Mouse (Mus musculus): Measurements from ENCODE around the gene Chchd5.

Gene Chchd5

DNA sequence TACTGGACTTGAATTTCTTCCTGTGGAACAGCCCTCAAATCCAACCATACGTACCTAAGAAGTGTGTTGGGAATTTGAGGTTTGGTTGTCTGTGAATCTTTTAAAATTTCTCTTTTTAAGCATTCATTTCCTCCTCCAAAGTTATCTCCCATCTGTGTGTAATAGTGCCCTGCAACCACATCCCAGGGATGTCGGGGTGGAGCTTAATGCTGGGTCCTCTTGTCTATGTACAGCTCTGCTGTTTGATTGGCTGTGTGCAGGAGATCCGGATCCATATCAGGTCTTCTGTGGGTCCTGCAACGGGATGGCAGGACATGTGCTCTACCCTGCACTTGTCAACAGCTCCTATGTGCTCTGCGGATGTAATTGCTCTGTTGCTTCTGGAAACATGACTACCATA lies 35.3 kb downstream of the Chchd5 start:
- DNase-seq = no peak

DNA sequence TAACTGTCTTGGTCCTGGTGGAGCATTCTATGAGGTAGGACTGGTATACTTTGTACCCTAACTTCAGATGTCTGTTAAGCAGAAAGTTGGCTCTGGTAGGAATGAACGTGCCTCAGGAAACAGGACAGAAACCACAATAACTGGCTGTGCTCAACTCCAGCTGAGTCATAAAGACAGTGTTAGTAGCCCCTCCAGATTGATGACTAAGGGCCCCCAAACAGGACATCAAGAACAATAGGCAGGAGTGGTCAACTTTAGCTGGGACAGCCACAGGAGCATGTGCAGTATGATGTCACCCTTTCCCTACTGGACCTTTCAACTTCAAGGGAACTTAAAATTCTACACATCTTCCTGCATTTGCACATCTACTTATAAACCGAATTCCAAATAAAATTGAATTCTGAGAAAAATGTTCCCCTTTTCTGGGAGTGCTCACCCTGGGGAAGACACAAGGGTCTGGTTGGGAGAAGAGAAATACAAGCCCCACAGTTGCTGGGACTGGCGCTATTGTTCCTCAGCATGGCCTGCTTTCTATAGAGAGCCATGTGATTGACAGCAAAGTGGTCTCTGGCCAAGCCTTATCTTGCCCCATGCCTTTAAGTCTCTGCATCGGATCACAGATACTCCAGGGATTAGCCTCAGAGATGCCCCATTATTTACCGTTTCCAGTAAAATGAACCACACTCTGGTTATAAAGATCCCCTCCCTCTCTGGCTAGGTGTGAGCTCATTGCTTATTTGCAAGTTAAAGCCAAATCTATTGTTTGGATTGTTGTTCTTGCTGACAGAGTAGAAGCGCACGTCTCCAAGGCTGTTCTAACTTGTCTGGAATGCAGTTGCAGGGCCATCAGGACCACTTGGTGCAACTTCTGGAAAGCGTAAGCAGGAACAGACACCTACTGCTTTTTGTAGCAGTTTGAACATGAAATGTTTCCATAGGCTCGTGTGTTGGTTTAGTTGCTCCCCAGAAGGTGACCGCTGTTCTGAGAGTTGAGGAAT lies 37.3 kb downstream of the Chchd5 start:
- no peak for DNase-seq

DNA sequence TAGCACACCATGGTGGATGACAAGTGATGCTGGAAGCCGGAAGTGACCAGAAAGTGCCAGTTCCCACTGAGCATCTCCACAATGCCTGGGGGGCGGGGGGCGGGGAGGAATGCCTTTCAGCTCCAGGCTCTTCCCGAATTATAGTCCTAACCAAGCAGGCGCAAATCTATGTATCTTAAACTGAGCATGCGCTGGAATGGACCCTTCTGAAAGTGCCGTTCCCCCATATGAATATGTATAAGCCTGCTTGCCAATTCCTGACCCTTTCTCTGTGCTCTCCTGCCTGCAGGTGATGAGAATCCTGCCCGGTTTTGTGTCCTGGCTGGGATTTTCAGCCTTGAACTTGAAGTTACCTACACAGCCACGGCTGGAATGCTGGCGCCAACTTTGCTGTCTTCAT lies 43.9 kb downstream of the Chchd5 start:
- DNase-seq = no peak

DNA sequence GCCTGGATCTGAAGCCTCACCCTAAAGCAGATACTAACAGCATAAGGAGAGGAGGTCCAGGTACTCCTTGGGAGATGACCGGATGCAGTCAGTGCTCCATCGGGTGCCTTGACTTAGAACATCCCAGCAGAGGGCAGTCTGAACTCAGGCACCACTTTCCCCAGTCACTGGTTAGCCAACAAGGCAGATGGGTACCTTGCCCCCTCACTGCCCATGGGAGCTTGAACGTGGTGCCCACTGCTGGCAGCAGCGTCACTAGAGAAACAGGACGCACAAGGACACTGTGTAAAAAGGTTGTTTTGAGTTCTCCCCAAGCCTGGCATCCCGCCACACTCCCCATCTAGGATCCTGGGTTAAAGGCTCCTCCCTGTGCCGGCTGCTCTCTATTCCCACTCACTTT lies 45.0 kb downstream of the Chchd5 start:
- peak; percentile 78 for DNase-seq

DNA sequence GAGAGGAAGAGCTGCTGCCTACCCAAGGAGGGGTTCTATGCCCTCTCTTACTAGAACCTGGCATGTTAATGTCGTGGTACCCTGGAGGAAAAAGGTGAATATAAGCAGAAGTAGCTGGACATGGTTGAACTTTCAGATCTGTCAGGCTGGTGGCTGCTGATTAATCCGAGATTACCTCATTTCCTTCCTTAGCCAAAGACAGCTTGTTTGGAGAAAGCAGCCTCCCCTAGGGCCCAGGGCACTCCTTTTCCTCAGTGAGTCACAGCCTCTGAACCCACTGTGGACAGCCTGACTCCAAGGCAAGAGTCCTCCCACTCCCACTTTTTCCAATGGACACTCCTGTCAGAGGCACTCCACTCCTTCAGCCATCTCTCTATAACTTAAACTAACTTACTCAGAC lies 46.1 kb downstream of the Chchd5 start:
- peak; percentile 45 for DNase-seq

DNA sequence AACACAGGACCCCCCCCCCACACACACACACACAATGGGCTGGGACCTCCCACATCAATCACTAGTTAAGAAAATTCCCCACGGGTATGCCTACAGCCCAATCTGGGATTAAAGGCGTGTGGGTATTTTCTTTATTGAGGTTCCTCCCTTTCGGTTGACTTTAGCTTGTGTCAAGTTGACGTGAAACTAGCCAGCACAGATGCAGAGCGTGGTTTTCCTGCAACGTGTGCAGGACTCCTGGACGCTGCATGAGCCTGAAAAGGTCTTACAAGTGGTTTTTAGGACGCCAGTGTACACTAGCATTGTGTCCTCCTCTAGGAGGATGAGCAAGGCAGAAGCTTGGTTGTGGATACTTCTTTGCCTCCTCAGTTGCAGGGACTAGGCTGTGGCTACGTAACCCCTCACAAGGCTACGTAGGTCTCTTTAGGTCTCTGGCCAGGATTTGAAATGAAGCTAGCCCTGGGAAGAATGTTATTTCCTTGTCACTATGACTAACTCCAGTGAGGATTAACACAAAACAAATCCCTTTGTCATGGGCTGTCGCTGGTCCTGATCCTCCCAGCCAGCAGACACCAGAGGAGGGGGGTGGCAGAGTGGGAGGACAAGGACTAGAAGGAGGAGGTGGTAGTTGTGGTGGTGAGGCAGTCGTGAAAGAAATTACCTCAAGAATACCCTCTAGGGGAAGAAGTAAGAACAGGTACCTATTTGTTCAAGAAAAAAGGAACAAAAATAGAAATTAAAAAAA lies 47.3 kb downstream of the Chchd5 start:
- DNase-seq = no peak

DNA sequence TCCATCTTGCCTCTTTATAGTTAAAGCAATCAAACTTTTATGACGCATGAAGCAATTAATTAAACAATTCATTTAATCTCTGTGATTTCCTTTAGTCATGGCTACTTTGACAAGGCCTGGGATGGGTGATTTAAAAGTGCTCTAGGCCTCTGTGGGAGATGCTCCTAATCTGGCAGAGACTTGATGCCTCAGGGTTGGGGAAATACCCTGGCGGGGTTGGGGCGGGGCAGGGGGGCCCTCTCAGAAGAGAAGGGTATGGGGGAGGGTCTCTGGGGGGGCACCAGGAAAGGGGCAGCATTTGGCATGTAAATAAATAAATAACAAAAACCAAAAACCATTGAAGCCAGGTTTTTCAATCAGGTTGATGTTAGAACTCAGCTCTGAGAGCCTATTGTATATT lies 48.2 kb downstream of the Chchd5 start:
- no peak for DNase-seq

DNA sequence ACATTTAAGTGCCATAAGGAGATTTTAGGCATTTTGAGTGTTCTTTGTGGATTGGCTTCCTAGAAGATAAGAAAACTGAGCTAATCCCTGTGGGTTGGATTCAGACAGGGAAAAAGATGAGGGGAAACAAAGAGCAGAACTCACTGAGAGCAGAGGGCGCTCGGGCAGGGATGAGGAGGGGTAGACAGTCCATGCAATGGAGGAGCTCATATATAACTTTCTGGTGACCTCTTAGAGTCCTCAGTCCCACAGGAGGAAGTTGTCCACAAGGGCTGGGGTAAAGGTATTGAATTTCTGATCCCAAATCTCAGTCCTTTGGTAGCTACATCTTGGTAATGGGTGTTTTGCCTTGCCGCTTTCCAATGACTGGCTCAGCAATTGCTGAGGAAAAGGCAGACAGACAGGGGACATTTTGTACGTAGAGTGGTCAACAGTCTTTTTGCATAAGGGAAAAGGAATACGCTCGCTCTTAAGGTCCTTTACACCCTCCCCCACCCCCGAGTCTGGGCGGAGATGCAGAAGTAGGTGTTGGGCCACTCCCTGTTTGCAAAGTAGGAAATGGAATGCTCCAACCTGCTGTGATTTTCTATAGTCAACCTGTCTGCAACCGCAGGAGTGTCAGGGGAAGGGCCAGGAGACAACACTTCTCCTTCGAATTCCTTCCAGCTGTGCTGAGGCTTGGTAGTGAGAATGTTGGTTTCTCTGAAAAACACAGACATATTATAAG lies 48.8 kb downstream of the Chchd5 start:
- peak; percentile 55 for DNase-seq

DNA sequence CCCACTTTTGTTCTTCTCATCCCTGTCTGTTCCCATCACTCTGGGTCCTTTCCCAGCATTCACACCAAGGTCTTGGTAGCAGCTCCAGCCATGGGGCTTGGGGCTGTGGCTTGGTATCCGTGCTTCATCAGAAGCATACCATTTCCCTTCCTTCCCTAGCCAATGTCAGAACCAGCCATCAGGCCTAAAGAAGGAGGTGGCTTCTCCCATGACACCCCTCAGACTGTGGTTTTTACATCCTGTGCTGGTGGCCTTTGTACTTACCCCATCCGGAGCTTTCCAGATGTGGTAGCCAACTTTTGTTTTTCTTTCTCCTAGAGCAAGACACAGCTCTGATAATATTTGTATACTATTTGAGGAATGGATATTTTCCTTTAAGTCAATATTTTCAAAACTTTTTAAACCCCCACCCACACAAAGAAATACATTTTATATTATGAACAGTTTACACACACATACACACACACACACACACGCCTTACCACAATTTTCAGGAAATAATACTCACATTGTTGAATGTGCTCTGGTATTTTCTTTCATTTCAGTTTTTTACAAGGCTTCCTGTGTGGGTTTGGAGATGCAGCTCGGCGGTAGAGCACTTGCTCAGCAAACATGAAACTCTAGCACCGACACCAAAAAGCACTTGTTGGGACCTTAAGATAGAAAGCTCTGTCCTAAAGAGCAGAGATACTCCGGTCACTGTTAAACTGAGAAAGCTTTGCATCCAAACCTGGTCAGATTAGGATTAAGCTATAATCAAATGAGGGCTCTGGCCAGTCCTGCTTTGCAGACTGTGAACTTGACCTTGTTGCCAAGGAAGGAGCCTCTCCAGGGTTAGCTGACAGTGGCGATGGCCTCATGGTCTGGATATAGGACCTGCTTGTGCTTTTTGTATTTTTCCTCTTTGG lies 50.7 kb downstream of the Chchd5 start:
- DNase-seq = no peak

DNA sequence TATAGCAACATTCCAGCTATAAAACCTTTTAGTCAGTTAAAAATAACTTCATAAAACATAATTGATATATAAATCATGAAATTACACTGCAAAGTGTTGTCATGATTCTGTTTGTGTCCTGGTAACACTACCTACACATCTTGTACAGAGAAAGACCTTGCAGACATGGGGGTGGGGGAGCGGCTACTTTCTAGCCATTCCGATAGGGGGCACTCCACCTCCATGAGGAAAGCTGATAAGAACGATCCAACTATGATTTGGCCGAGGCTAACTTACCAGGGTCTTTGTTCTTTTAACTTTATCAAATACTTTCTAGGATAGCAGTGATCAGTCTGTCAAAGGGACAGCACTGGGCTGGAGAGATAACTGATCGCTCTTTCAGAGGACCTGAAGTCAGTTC lies 52.0 kb downstream of the Chchd5 start:
- DNase-seq = no peak

DNA sequence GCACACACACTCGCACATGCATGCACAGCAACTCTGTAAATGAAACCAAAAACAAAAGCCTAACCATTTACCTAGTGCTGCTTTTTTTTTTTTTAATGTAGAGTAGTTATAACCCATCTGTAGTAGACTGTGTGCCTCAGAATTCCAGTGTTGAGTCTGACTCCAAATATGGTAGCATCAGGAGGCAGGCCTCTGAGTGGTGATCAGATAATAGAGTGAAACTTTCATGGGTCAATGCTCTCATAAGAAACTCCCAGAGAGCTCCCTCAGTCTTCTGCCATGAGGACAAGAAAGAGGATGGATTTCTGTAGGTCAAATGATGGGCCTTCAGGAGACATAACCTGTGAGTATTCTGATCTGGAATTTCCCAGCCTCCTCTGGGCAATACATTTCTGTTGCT lies 52.9 kb downstream of the Chchd5 start:
- no peak for DNase-seq

DNA sequence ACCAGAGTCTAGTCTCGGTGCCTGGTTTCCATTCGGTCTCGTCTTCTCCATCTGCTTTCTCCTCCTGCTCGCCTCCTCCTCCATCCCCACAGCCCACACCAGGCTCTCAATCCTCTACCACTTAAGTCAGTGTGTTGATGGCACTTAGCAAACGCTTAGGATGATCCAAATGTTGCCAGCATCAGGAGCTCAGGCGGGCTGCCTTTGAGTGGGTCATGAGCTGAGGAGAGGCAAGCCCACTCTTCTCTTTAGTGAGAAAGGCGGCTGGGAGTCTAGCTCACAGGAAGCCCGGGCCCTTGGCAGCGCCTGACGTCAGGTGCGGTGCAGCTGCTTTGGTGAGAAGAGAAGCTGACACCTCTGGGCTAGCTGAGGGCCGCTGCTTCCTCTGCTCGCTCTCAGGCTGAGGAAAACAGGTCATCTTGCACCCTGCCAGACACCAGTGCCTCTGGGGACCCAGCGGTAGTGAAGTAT lies 54.1 kb downstream of the Chchd5 start:
- DNase-seq = peak; percentile 39
